Mouse (Mus musculus) ES-E14 (cell line): Measurements from ENCODE around the gene Rassf5.

ENCODE experiments used
- CHD2 ChIP-seq: IDR thresholded peaks from 2 replicates; pipeline ENCODE4 v1.6.1; 2014; ENCODE audit warnings: mild to moderate bottlenecking, low read depth, low read length, inconsistent platforms
- HCFC1 ChIP-seq: IDR thresholded peaks from 2 replicates; pipeline ENCODE4 v1.6.1; 2012; ENCODE audit warnings: low read length, inconsistent platforms, borderline replicate concordance; ENCODE audit not compliant: insufficient read depth
- MAFK ChIP-seq: IDR thresholded peaks from 2 replicates; pipeline ENCODE4 v1.6.1; 2014; ENCODE audit warnings: mild to moderate bottlenecking, low read depth, low read length, inconsistent platforms; ENCODE audit not compliant: insufficient read depth
- ZC3H11A ChIP-seq: IDR thresholded peaks from 2 replicates; pipeline ENCODE4 v1.6.1; 2012; ENCODE audit warnings: low read depth, mild to moderate bottlenecking, inconsistent platforms, low read length, borderline replicate concordance
- ZNF384 ChIP-seq: IDR thresholded peaks from 2 replicates; pipeline ENCODE4 v1.6.1; 2012; ENCODE audit warnings: low read depth, low read length, inconsistent platforms

GRCm38 (mm10) chr1:131276831-131277230, 31.8 kb upstream of the Rassf5 start:
- TF ChIP-seq ZNF384: no peak
- no peak for TF ChIP-seq MAFK
- TF ChIP-seq CHD2: no peak
- no peak for TF ChIP-seq ZC3H11A
- no peak for TF ChIP-seq HCFC1
